Mouse (Mus musculus): ENCODE results near the gene Igsf8.

Gene Igsf8

DNA sequence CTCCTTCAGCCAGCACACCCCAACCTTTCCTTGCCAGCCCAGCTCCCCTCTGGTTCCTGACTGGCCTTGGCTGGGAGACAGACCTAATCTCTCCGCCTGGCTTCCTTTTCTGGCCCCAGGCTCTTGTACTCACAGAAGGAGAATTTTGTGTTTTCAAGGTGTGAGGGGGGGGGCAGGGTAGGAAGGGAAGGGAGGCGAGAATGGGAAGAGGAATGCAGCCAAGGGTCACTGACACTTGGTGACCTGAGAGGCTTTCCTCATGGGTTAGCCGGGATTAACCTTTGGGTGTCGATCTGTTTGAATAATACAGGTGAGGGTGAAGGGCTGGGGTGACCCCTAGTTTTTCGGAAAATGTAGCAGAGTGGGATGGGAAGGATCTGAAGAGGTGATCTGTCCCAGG lies 12.7 kb downstream of the Igsf8 start:
- DNase-seq: no peak

DNA sequence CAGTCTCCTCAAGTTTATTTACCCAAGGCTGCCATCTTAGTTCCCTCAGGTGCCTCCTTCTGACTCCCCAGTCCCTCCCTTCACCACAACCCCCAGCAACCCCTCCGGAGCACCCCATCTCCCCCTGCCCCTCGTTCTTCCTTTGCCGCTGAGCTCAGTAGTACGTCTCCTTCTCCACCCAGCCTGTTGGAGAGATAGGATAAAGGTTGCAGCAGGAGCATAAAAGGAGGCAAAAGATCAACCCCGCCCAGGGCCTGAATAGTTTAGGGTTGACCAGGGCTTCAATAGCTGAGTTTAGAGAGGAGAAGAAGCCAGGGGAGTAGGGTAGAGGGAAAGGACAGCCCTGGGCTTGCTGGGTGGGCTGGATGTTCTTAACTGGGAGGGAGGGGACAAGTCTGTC lies 13.1 kb downstream of the Igsf8 start:
- DNase-seq: no peak

DNA sequence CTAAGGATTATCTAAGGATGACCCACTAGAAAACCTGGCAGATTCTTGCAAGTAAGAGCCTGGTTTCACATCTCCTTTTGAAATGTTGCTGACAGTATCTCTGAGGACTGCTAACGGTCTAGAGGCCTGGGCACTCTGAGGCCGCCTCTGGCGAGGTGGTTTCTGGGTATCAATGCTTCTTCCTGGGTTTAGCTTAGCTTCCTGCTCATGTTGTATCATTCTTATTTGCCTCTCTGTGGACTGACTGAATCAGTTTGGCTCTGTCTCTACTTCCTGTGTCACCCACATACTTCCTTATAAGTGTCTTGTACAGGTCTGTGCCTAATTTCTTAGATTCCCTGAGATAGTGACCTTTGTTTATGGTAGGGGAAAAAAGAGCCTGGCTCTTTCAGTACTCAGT lies 15.7 kb downstream of the Igsf8 start:
- peak; percentile 73 to 77 for DNase-seq

DNA sequence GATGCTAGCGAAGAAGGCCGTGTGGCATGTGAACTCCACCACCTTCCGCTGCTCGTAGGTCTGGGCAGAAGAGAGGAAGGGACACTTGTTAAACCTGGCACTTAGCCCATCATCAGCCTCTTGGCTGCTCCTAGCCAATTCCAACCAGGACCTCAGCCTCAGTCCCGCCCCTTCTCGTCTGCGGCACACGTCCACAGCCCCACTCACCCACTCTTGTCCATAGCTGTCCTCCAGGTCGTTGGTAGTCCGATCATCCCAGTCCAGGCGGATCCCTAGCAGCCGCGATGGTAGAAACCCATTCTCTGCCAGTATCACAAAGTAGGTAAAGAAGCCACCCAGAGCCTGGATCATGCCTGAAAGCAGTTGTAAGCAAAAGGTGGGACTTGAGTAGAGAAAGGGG lies 16.9 kb downstream of the Igsf8 start:
- no peak for DNase-seq

DNA sequence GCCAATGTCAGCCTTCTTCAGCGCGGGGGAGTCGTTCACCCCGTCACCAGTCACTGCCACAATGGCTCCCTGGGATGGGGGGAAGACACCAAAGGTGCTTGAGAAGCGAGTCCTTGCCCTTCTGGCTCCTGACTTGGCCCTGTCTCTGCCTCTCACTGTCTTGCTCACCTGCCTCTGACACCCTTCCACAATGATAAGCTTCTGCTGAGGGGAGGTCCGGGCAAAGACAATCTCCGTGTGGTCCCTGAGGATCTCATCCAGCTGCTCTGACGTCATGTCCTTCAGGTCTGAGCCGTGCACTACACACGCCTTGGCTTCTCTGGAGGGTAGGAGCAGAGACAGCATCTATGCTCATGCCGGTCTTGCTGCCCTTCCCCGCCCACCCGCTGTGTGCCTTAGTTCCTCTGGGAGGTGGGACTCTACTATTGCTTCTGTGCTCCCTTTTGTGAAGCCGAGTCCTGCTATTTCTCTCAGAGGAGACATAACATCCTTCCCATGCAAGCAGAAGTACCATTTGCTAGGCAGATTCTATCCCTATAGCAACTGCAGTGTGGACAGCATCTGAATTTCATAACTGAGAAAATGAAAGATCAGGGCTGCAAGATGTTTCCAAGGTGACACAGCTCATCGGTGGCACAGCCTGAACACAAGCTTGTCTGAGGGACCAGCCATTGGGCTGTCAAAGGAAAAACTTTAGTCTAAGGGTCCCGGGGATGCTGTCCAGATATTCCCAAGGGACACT lies 18.5 kb downstream of the Igsf8 start:
- no peak for DNase-seq

DNA sequence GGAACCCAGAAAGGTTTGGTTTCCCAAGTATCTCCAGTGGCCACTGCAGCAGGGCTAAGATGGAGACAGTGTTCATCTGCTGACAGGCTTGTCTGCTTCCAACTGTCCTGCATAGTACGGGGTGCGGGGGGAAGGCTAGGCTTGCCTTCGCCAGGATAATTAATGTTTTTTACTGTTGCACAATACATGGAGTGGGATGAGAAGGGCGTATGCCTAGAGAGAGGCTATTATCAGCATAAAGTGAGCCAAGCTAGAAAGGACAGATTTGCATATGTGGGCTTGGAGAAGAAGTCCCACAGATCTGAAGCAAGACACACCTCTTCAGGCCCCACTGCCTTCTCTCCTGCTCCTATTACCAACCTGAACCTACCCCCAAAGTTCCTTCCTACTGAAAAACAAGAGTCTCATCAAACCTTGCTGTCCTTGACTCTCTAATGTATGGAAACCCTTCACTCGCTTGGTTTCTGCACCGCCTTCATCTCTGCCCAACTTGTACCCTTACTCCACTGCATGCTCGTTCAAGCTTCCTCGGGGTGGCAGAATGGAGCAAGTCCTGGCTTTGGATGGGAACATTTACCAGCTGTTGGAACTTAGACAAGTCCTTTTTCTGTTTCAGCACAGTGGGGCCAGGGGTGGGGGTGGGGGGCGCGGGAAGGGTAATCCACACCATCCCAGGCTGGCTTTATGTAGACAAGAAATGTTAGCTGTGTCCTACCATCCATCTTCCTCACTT lies 20.2 kb downstream of the Igsf8 start:
- no peak for DNase-seq

DNA sequence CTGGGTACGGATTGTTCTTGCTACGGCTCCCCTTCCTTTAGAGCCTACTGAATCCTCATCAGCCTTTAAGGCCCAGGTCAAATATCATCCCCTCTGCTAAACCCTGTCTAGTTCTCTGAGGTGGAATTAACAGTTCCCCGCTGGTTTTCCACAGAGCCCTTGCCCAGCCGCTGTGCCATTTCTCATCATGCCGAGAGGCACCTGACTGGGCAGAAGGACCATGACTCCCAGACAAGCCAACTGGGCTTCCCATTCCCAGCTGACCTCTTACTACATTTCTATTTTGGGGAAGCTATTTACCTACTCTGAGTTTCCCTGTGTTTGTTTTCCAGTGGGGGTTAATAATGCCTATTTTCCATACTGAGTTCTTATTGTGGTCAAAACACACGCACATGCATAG lies 21.6 kb downstream of the Igsf8 start:
- DNase-seq: no peak

DNA sequence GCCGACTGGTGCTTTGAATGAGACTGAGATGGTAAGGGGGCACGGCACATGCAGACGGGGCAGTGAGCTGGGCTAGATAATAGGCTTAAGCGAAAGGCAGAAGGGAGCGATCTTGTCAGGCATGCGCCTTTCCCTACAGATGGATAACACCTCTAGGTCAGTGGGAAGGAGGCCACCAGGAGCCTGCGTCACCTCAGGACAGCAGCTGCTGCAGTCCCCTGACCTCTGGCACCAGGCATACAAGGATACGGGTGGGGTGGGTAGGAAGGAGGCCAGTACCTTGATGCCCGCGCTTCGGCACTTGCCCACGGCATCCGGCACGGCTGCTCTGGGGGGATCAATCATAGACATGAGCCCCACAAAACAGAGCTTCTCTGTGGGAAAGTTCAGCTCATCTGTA lies 22.8 kb downstream of the Igsf8 start:
- no peak for DNase-seq

DNA sequence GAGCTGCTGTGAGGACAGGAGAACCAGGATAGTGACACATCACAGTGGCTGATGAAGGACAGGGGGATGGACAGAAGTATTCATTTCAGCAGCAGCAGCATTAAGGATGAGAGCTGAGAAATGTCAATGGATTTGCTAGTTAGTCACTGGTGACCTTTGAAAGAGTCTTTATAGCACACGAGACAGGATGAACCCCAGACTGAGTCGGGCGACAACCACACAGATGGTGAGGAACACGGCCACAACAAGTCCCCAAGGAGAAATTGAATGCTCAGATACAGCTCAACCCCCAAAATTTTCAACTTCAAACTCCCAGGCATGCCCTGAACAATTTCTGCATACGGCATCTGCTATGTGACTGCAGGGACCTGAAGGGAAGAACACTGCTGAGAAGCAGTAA lies 25.3 kb downstream of the Igsf8 start:
- DNase-seq: no peak

DNA sequence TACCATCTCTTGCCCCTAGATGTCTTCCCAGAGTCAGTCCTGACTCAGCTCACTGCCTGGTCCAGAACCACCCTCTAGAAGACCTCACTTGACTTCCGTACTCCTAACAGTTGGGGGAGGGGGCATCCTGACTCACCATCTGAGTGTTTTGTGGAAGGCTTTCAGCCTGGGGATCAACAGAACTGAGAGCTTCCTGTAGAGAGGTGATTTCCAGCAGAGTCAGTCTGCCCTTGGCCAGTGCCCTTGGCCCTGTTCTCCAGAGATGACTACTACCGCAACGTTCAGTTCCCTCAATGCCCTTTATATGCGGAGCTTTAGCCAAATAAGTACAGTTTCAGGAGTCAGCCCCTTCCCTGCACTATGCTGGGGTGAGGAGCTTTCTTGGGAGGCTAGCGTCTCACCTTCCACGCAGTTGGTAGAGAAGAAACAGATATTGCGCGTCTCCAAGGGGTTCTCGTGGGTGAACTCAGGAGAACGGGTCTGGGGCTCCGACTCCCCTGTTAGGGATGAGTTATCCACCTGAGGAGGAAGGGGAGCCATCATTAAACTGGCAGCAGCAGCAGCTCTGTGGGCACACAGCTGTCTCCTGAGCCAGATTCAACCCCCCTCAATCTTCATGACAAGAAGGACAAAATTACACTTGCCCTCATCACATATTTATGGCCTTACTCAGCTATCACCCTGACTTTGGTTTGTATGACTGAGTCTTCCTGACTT lies 27.6 kb downstream of the Igsf8 start:
- DNase-seq: no peak

DNA sequence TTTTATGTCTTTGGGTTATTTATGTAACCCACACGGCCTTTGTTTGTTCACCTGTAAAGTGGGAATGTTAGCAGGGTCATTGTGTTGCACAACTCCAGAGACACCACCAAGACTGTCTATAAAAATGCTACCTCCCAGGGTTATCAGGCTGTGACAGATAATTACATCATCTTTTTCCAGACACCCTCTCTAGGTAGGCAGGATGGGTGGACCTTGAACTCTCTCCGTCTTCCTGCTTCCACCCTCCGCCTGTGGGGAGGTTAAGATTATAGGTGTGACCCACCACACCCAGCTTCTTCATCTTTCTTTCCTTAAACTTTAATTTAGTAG lies 28.1 kb downstream of the Igsf8 start:
- DNase-seq: no peak

DNA sequence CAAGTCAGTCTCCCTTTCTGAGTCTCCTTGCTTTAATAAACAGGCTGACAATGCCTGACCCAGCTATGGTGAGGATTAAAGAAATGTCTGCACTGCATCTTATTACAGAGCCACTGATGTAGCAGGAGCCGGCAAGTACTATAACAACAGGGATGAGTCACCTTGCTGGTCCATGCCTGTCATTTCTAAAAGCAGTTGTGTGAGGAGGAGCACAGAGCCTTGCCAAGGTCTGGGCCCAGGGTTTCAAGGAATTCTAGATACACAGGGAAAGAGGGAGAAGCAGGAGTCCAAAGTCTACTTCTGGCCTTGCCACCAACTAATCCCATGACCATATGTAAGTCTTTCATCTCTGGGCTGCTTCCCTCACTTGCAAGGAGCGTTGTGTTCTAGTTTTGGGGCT lies 31.4 kb downstream of the Igsf8 start:
- no peak for DNase-seq

DNA sequence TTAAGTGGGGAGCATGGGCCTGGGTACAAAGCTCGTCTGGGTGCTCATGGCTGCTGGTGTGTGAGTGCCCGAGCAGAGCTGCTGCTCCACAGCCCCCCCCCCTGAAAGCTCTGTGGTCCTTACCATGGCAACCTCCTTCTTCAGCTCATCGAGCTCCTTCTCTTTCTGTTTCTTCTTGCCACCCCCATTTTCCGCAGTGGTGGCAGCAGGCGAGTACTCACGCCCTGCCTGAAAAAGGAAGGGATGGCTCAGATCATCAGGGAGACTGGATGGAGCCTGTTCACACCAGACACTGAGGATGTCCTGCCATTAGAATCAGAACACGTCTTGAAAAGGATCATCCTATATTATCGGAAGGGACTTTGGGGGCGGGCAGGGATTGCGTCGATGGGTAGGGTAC lies 32.0 kb downstream of the Igsf8 start:
- no peak for DNase-seq

DNA sequence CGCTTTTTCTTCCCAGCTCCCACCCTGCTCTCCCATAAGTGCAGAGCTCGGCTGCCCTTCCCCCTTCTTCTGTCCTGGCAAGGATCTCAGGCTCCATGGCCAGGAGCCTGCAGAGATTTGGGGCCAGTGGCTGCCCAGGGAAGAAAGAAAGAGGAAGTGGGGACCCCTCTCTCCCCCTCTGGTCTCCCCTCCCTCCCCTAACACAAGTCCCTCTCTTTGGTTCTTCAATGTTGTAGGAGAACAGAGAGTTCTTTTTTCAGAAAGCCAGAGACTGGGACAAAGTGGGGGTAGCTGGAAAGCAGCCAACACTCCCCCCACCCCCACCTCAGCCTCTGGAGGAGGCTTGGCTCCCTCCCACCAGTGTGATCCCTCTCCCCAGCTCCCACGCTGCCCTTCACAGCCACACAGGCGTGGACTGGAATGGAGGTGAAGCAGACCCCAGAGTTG lies 34.3 kb downstream of the Igsf8 start:
- DNase-seq: no peak

DNA sequence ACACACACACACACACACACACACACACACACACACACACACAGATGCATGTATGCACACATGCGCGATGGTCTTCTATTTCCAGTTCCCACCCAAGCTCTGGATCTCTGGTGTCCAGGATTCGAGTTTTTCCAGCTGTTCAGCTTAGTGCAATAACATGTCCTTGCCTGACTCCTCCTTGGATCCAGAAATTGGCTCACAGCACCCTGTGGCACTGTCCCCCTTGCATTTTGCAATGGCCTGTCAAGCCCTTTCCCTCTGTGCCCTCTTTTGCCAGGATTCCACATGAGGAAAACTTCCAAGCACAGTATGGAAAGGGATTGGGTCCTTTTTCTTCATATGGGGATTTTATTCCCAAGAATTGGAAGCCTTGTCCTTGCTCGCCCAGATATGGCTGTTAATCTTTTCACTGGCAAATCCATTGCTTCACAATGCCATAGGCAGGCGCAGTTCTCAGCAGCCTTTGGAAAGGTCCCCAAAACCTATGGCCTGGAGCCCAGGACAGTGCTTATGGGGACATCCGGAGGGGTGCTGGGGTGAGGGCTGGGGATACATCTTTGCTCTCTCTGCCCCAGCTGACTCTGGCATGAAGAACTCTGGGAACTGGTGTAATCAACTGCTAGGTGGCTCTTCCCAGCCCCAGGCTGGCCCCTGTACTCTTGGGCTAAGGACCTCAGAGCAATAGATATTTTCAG lies 35.5 kb downstream of the Igsf8 start:
- no peak for DNase-seq

DNA sequence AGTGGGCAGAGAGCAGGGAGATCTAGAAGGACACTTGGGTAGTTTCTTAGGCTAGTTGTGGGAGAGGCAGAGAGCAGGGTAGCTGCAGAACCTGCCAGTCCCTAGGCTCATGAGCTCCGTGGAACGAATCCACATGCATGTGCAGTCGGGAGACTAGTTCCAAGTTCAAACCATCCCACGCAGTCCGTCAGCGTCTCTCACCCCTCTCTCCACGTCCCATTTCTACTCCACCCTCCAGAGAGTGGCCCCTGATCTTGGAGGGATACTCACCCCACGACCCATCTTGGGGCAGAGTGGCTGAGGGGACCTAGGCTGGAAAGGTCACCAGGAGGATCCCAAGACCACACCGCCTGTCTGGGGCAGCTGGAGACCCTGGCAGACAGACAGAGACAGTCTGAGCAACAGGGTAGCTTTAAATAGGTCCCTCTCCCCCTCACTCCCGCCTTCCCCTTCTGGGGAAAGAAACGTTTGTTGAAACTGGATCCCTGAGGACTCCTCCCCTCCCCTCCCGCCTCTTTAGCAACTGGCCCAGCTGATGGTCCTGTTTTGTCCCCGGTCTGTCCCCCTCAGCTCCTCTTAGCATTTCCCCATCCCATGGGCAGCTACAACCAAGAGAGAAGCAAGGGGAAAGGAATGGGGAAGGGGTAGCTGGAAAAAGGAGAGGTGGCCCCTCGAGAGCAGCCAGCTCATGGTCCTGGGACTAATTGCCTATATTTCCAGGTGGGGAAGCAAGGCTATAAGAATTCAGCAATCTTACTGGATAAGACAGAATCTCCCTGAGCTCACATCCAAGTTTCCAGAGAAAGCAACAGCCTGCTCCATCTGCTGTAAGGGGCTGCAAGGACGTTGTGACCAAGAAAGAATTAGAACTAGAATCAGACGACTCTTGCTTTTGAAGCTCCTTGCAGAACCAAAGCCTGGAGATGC lies 36.4 kb downstream of the Igsf8 start, which contains the start of gene Atp1a2:
Atp1a2 (minus strand) TSS at position 454 of the 927 bp plus-strand sequence.
- no peak for DNase-seq

DNA sequence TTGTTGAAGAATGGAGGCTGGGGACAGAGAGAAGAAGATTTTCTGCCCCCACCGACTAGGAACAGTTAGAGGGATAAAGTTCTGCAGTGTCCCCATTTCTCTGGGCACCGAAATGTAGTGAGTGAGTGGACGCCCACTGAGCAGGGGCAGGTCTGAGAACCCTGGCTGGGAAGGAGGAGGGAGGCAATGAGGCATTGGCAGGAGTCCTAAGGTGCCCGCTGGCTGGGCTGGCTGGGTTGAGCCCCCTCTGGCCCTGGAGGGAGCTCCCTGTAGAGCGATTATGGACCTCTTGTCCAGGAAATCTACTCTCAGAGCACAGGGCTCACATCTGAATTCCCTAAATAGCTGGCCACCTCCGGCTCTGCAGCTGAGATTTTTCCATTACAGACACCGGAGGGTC lies 38.1 kb downstream of the Igsf8 start:
- no peak for DNase-seq

DNA sequence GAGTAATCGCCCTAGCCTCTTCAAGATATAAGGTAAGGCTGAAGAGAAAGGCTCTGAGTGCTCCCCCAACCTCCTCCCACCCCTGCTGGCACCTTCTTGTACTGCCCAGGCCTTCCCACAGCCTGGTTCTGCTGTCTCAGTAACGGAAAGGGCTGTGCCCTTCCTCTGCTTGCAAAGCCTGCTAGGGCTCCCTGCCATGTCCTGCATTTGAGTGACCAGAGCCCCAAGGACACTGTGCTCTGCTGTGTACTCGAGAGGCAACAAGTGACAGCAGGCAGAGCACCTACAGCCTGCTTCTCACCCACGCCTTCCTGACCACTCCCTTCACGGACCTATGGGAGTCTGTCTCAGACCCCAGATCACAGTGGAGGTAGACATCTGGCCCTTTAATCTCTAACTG lies 38.8 kb downstream of the Igsf8 start:
- DNase-seq: no peak

DNA sequence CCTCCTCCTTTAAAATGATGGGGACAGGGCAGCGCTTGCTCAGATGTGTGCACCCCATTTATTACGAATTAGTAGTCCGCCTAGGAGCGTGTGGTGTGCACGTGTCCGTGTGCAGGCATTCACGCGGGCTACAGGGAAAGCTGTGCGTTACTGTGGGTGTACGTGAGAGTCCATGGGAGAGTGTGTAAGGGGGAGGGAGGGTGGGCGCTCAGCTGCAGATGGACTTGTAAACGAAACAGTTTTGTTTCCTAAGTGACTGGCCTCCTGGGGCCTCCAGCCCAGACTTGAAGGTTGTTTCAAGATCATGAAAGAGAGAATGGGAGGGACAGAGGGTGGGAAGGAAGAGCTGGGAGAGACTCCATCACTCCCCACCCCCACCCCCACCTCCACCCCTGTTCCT lies 39.7 kb downstream of the Igsf8 start:
- no peak for DNase-seq

DNA sequence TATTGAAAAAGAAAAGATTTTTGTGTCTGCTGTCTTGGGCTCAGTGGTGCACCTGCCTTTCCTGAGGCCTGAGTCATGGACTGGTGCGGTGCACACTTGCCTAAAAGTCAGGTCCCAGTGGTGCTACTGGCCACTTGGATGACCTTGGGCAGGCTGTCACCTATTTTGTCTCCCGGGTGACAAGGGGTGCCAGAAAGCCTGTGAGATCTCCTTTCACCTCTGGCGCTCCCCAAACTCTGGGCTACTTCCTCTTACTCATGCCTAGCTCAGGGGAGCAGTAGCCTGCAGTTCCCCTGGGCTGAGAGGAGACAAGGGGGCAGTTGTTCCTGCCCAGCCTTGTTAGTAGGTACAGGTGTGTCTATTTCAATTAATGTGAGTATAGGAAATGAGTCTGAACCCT lies 40.9 kb downstream of the Igsf8 start:
- DNase-seq: peak; percentile 20 to 21

DNA sequence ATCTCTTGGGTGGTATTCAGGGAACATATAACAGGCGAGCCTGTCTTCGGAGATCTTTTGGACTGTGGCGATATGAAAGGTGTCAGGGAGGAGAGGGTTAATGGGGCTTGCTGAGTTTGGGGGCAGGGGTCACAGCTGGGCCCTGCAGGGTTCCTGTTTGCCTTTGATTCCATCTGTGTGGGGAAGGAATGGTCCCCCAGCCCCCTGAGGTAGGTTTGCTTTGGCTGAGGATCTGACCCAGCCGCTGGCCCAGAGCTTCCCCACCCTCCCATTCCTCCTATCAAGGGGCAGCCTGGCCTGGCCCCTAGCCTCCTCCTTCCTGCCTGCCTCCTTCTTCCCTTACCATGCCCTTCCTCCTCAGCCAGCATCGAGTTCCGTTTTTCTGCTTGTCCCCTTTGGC lies 41.4 kb downstream of the Igsf8 start:
- DNase-seq: no peak

DNA sequence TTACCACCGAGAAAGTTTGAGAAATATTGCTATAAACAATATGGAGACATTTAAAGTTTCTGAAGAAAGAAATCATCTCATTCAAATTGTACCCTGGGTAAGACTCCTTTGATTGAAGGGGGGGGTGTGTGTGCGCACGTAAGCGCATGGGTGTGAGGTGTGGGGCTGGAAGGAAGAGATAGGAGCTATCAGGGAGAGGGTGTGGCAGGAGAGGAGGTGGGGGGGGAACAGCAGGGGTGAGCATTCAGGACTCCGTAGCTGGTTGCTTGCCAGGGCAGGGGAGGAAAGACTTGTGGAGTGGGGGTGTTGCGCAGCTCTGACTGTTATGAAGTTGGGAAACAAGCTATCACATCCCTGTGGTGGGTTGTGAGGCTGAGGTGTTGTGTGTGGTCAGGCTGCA lies 43.0 kb downstream of the Igsf8 start:
- no peak for DNase-seq
